Mouse (Mus musculus) granulocyte monocyte progenitor cell, adult 5-6 weeks (primary cell): ENCODE measurements around the gene Lrp1. TPM values are rescaled to one million over a fixed set of nuclear protein-coding genes. Genes with fewer than 3 reads are reported as not detected.

ENCODE experiments used
- total RNA-seq, 2 experiments: library from RNA; stranded (forward) in 1 of 2; stranded (reverse) in 1 of 2; fragments of 200-712, 200-1000 nt in 1 of 2; fragments of >200 nt in 1 of 2; fragmentation: Nextera tagmentation in 1 of 2; gene quantifications; 2 replicates each; pipeline ENCODE4 v1.2.3; 2014 to 2017

Gene Lrp1
- total RNA-seq, 2 experiments from 2014 or later: 15.0 to 18.1 TPM

Other genes starting within 250 kb of the Lrp1 start
- 50.6 and 56.7 TPM in 2 replicates for gene R3hdm2, start 240.8 kb downstream of the Lrp1 start, total RNA-seq (2014; fragmentation: Nextera tagmentation)
- 25.1 and 44.5 TPM in 2 replicates for gene R3hdm2, start 240.8 kb downstream of the Lrp1 start, total RNA-seq (2017)
- 0.90 TPM in 1 of 2 replicates, not detected in the other for gene Stac3, start 119.5 kb downstream of the Lrp1 start, total RNA-seq (2014; fragmentation: Nextera tagmentation)
- gene Stac3, start 119.5 kb downstream of the Lrp1 start, total RNA-seq (2017): 0.13 and 0.26 TPM in 2 replicates
- 1.2 TPM in 1 of 2 replicates, not detected in the other for gene Ndufa4l2, start 106.2 kb downstream of the Lrp1 start, total RNA-seq (2014; fragmentation: Nextera tagmentation)
- gene Ndufa4l2, start 106.2 kb downstream of the Lrp1 start, total RNA-seq (2017): not detected in 2 replicates
- gene Shmt2, start 98.7 kb downstream of the Lrp1 start, total RNA-seq (2014; fragmentation: Nextera tagmentation): 126 and 187 TPM in 2 replicates
- 102 and 103 TPM in 2 replicates for gene Shmt2, start 98.7 kb downstream of the Lrp1 start, total RNA-seq (2017)
- gene Nxph4, start 86.6 kb downstream of the Lrp1 start, total RNA-seq (2014; fragmentation: Nextera tagmentation): not detected in 2 replicates
- gene Nxph4, start 86.6 kb downstream of the Lrp1 start, total RNA-seq (2017): not detected in 2 replicates
- 71.6 and 82.1 TPM in 2 replicates for gene Stat6, start 21.8 kb upstream of the Lrp1 start, total RNA-seq (2014; fragmentation: Nextera tagmentation)
- 46.0 and 67.5 TPM in 2 replicates for gene Stat6, start 21.8 kb upstream of the Lrp1 start, total RNA-seq (2017)
- gene Nemp1, start 45.8 kb upstream of the Lrp1 start, total RNA-seq (2014; fragmentation: Nextera tagmentation): 14.7 and 18.9 TPM in 2 replicates
- 21.7 TPM in 2 replicates for gene Nemp1, start 45.8 kb upstream of the Lrp1 start, total RNA-seq (2017)
- gene Nab2, start 47.4 kb upstream of the Lrp1 start, total RNA-seq (2014; fragmentation: Nextera tagmentation): 7.3 and 11.4 TPM in 2 replicates
- 2.6 and 4.7 TPM in 2 replicates for gene Nab2, start 47.4 kb upstream of the Lrp1 start, total RNA-seq (2017)
- not detected in 2 replicates for gene Myo1a, start 84.0 kb upstream of the Lrp1 start, total RNA-seq (2014; fragmentation: Nextera tagmentation)
- gene Myo1a, start 84.0 kb upstream of the Lrp1 start, total RNA-seq (2017): not detected in 2 replicates
- not detected in 2 replicates for gene Tac2, start 103.3 kb upstream of the Lrp1 start, total RNA-seq (2014; fragmentation: Nextera tagmentation)
- not detected in 2 replicates for gene Tac2, start 103.3 kb upstream of the Lrp1 start, total RNA-seq (2017)
- gene Zbtb39, start 118.4 kb upstream of the Lrp1 start, total RNA-seq (2014; fragmentation: Nextera tagmentation): 6.7 and 7.2 TPM in 2 replicates
- gene Zbtb39, start 118.4 kb upstream of the Lrp1 start, total RNA-seq (2017): 2.6 and 3.6 TPM in 2 replicates
- not detected in 2 replicates for gene Gpr182, start 130.6 kb upstream of the Lrp1 start, total RNA-seq (2014; fragmentation: Nextera tagmentation)
- not detected in 2 replicates for gene Gpr182, start 130.6 kb upstream of the Lrp1 start, total RNA-seq (2017)
- gene Rdh1, start 138.6 kb upstream of the Lrp1 start, total RNA-seq (2014; fragmentation: Nextera tagmentation): not detected in 2 replicates
- gene Rdh1, start 138.6 kb upstream of the Lrp1 start, total RNA-seq (2017): not detected in 2 replicates
- gene Rdh16f1, start 138.6 kb upstream of the Lrp1 start, total RNA-seq (2014; fragmentation: Nextera tagmentation): not detected in 2 replicates
- not detected in 2 replicates for gene Rdh16f1, start 138.6 kb upstream of the Lrp1 start, total RNA-seq (2017)
- gene Rdh9, start 155.2 kb upstream of the Lrp1 start, total RNA-seq (2014; fragmentation: Nextera tagmentation): not detected in 2 replicates
- gene Rdh9, start 155.2 kb upstream of the Lrp1 start, total RNA-seq (2017): not detected in 2 replicates
- gene Rdh16, start 180.0 kb upstream of the Lrp1 start, total RNA-seq (2014; fragmentation: Nextera tagmentation): not detected in 2 replicates
- not detected in 2 replicates for gene Rdh16, start 180.0 kb upstream of the Lrp1 start, total RNA-seq (2017)
- gene Rdh19, start 228.8 kb upstream of the Lrp1 start, total RNA-seq (2014; fragmentation: Nextera tagmentation): not detected in 2 replicates
- gene Rdh19, start 228.8 kb upstream of the Lrp1 start, total RNA-seq (2017): not detected in 2 replicates
- not detected in 2 replicates for gene Rdh16f2, start 245.3 kb upstream of the Lrp1 start, total RNA-seq (2014; fragmentation: Nextera tagmentation)
- not detected in 2 replicates for gene Rdh16f2, start 245.3 kb upstream of the Lrp1 start, total RNA-seq (2017)